Mouse (Mus musculus) liver, postnatal 0 days (tissue): ENCODE results near the gene Olfr12.

Experiments
- CTCF ChIP-seq: sonication (generic); IDR thresholded peaks from 2 replicates; pipeline ENCODE4 v1.5.1; 2016; ENCODE audit warnings: antibody characterized with exemption, low read depth
- EP300 ChIP-seq: IDR thresholded peaks from 2 replicates; pipeline ENCODE4 v1.6.1; 2016; ENCODE audit warnings: antibody characterized with exemption, low read depth, mild to moderate bottlenecking

DNA sequence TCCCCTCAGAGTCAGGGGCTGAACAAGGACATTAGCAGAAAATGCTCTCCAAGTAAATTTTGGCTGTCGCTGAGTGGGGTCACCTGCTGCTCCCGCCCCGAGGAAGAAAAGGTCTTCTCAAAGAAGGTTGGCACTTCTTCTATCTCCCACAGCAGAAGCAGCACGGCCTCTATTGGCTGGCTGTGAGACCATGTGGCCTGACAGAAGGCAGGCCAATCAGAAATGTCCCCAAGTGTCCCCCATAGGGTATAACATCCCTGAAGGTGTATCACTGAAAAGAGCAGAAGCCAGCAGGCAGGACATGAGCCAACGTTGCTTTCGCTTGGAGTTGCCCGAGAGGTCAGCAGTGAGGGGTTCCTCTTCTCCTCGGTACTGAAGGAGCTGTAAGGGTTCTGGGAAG, 18.4 kb downstream of the Olfr12 start:
- TF ChIP-seq EP300, result no peak
- no peak for TF ChIP-seq CTCF
